Mouse (Mus musculus) testis, postnatal 10 days (tissue): ENCODE measurements at regions not wholly inside any gene's neighbourhood (a gene's known extent, or its start where the extent isn't known, plus 50 kb on each side); places are given as distances from the start of the nearest gene placed in this dataset.
"Not testable (repeated sequence)": the region's sequence is repeated elsewhere in the genome, so short reads cannot be mapped to it uniquely, and the experiment has no call there.

Experiments
- DNase-seq: peaks from one replicate; pipeline ENCODE4 v3.0.0; 2021; ENCODE audit warnings: low spot score

- no peak for DNase-seq
These were observed 605.8 kb upstream of the Slc35b3 start for GRCm38 (mm10) chr13:39566491-39566890.

- no peak for DNase-seq
These were observed 577.2 kb upstream of the Slc35b3 start for GRCm38 (mm10) chr13:39537724-39538440.

GRCm38 (mm10) chr13:39526469-39526868 lies 565.8 kb upstream of the Slc35b3 start:
- DNase-seq, result no peak

GRCm38 (mm10) chr13:39523856-39524301 lies 563.2 kb upstream of the Slc35b3 start:
- no peak for DNase-seq

GRCm38 (mm10) chr13:39523246-39523850 lies 562.7 kb upstream of the Slc35b3 start:
- DNase-seq, result no peak

GRCm38 (mm10) chr13:39520846-39521245 lies 560.2 kb upstream of the Slc35b3 start:
- DNase-seq, result no peak

- no peak for DNase-seq
These were observed 555.4 kb upstream of the Slc35b3 start for GRCm38 (mm10) chr13:39516106-39516505.

- DNase-seq, result no peak
These were observed 529.1 kb upstream of the Slc35b3 start for GRCm38 (mm10) chr13:39489806-39490205.

GRCm38 (mm10) chr13:39472621-39473020 lies 511.9 kb upstream of the Slc35b3 start:
- no peak for DNase-seq

- no peak for DNase-seq
These were observed 481.1 kb upstream of the Slc35b3 start for GRCm38 (mm10) chr13:39441799-39442198.

- peak; percentile 70 for DNase-seq
These were observed 480.2 kb upstream of the Slc35b3 start for GRCm38 (mm10) chr13:39440907-39441306.

- no peak for DNase-seq
These were observed 479.7 kb upstream of the Slc35b3 start for GRCm38 (mm10) chr13:39440336-39440735.

GRCm38 (mm10) chr13:39427996-39428395 lies 467.3 kb upstream of the Slc35b3 start:
- no peak for DNase-seq

GRCm38 (mm10) chr13:39425944-39426343 lies 465.3 kb upstream of the Slc35b3 start:
- DNase-seq, result peak; percentile 44

GRCm38 (mm10) chr13:39418127-39418526 lies 457.5 kb upstream of the Slc35b3 start:
- DNase-seq, result no peak

GRCm38 (mm10) chr13:39411471-39412251 lies 451.0 kb upstream of the Slc35b3 start:
- DNase-seq, result no peak

GRCm38 (mm10) chr13:39392589-39392988 lies 431.9 kb upstream of the Slc35b3 start:
- no peak for DNase-seq

- not testable (repeated sequence) for DNase-seq
These were observed 431.5 kb upstream of the Slc35b3 start for GRCm38 (mm10) chr13:39392151-39392550.

- no peak for DNase-seq
These were observed 416.0 kb upstream of the Slc35b3 start for GRCm38 (mm10) chr13:39376677-39377076.

GRCm38 (mm10) chr13:39376269-39376668 lies 415.6 kb upstream of the Slc35b3 start:
- no peak for DNase-seq

GRCm38 (mm10) chr13:39372565-39372964 lies 411.9 kb upstream of the Slc35b3 start:
- DNase-seq, result no peak

- no peak for DNase-seq
These were observed 403.0 kb upstream of the Slc35b3 start for GRCm38 (mm10) chr13:39363637-39364036.

- DNase-seq, result no peak
These were observed 401.9 kb upstream of the Slc35b3 start for GRCm38 (mm10) chr13:39362536-39362935.
